Mouse (Mus musculus) neural tube, embryonic 15.5 days (tissue): ENCODE data around the gene Cd79a. TPM values are rescaled to one million over a fixed set of nuclear protein-coding genes. Genes with fewer than 3 reads are reported as not detected.
"Not testable (repeated sequence)": the region's sequence is repeated elsewhere in the genome, so short reads cannot be mapped to it uniquely, and the experiment has no call there.

ENCODE experiments used
- ATAC-seq: fragments of 200-750 bp; cut with Nextera tagmentation; 2 replicates; pipeline ENCODE4 v1.8.0; 2017; ENCODE audit warnings: mild to moderate bottlenecking, moderate TSS enrichment, moderate library complexity; ENCODE audit not compliant: low FRiP score
- H3K27ac ChIP-seq: fragments of 300-500 bp; sonication (generic); replicated peaks from 2 replicates; pipeline ENCODE4 v1.5.1; 2015; ENCODE audit warnings: mild to moderate bottlenecking, inconsistent platforms
- H3K27me3 ChIP-seq: fragments of 300-500 bp; sonication (generic); replicated peaks from 2 replicates; pipeline ENCODE4 v1.6.1; 2015; ENCODE audit warnings: inconsistent platforms
- H3K36me3 ChIP-seq: fragments of 300-500 bp; sonication (generic); 2 replicates; pipeline ENCODE4 v1.6.1; 2015; ENCODE audit warnings: inconsistent platforms
- H3K4me1 ChIP-seq: fragments of 300-500 bp; sonication (generic); 2 replicates; pipeline ENCODE4 v1.6.1; 2015; ENCODE audit warnings: inconsistent platforms
- H3K4me2 ChIP-seq: fragments of 300-500 bp; sonication (generic); 2 replicates; pipeline ENCODE4 v1.6.1; 2015; ENCODE audit warnings: inconsistent platforms, mild to moderate bottlenecking, moderate library complexity
- H3K4me3 ChIP-seq: fragments of 300-500 bp; sonication (generic); replicated peaks from 2 replicates; pipeline ENCODE4 v1.5.1; 2015; ENCODE audit warnings: mild to moderate bottlenecking, inconsistent platforms
- H3K9ac ChIP-seq: fragments of 300-500 bp; sonication (generic); replicated peaks from 2 replicates; pipeline ENCODE4 v1.6.1; 2015; ENCODE audit warnings: mild to moderate bottlenecking, inconsistent platforms
- H3K9me3 ChIP-seq: fragments of 300-500 bp; sonication (generic); replicated peaks from 2 replicates; pipeline ENCODE4 v1.6.1; 2016; ENCODE audit warnings: inconsistent platforms
- WGBS: fragments of 180-500 bp; shearing (Covaris S2); methylation state at CpG from one replicate; pipeline ENCODE4 v1.1.7; 2015; ENCODE audit warnings: mixed read lengths; 5-methylcytosine and 5-hydroxymethylcytosine counted together
- polyA plus RNA-seq: library from polyadenylated mRNA; unstranded; fragments of >200 nt; fragmentation: Nextera tagmentation; extraction: Ambion mirVana; gene quantifications from 2 replicates; pipeline ENCODE4 v1.2.1, GENCODE M21; 2015

Gene Cd79a
- polyA plus RNA-seq, 1 experiment from 2014 or later, result 0.35 TPM

DNA sequence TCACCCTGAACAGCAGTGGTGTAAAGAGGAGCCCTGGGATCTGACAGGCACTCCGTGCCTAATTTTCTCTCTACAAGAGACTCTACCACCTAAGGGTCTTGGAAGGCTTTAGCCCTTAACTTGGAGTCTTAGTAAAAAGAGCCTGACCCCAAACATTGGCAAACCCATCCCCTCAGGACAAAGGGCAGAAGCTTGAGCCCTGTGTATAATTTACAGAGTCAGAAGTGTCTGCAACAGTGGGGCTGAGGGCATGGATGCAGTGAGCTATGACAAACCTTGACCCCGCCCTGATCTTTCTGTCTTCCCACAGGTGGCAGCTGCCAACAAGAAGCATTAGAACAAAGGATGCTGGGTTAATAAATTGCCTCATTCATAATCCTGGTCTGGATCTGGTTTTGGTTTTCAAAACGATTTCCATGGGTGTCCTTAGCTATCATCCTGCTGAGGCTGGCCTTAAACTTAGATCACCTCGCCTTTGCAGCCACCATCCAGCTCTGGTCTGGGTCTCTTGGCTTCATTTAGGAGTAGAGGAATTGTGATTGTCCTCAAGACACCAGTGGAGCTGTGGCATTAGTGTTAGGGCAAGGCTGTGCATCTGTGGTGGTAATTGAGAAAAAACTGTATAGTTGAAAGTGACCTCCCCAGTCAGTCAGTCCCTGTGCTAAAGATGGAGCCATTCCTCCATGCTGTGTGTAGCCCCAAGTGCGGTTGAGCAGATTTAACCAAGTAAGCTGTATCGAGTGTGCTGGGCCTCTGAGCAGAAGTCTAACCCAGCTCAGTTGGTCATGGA lies 7.6 kb upstream of the Cd79a start:
- ATAC-seq, result peak; percentile 3; the same call in 1 of the 2 replicates
- Histone ChIP-seq H3K27me3 (no peaks in the 10 kb centered on the region), H3K9ac (no peak overlapping the region), H3K36me3 (peaks cover 48% of the 10 kb centered on the region), H3K4me2 (no peak overlapping the region), H3K4me3 (no peak overlapping the region), H3K27ac (no peak overlapping the region), H3K4me1 (peaks cover 32% of the 10 kb centered on the region), H3K9me3 (no peaks in the 10 kb centered on the region)
- 83% methylated on average over 6 of the region's 6 CpGs for WGBS

GRCm38 (mm10) chr7:24890281-24891216 lies 6.6 kb upstream of the Cd79a start:
- H3K27me3 ChIP-seq, result no peaks in the 10 kb centered on the region
- H3K4me2 ChIP-seq, result no peak overlapping the region
- WGBS, result 29% methylated on average over 10 of the region's 10 CpGs
- peaks cover 27% of the 10 kb centered on the region for H3K4me1 ChIP-seq
- no peak overlapping the region for H3K27ac ChIP-seq
- no peak overlapping the region for H3K9ac ChIP-seq
- peak; percentile 60 for ATAC-seq
- H3K4me3 ChIP-seq, result no peak overlapping the region
- H3K36me3 ChIP-seq, result peaks cover 48% of the 10 kb centered on the region
- H3K9me3 ChIP-seq, result no peaks in the 10 kb centered on the region

DNA sequence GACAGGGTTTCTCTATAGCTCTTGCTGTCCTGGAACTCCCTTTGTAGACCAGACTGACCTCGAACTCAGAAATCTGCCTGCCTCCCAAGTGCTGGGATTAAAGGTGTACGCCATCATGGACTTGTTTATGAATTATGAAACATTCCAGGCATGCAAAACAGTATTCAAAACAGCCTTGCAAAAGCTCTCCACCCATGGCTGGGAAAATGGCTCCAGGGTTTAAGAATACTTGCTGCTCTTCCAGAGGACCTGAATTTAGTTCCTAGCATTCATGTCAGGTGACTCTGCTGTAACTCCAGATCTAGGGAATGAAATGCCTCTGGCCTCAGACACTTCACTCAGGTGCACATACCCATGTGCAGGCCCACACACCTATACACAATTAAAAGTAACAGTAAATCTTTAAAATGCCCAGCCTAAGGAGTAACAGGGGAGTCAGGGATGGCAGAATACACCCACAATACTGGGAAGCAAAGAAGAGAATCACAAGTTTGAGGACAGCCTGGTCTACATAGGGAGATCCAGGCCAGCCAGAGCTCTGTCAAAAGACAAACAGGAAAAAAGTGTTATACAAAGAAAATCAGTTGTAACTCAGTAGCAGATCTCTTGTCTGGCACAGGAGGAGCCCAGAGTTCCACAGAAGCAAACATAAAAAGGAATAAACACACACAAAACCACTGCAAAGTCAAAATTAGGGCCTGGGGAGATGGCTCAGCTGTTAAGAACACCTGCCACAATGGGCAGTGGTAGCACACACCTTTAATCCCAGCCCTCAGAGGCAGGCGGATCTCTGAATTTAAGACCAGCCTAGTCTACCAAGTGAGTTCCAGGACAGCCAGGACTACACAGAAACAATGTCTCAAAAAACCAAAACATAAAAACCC lies 5.7 kb upstream of the Cd79a start:
- no peak overlapping the region for H3K9ac ChIP-seq
- no peak for ATAC-seq
- H3K9me3 ChIP-seq, result no peaks in the 10 kb centered on the region
- H3K4me3 ChIP-seq, result no peak overlapping the region
- H3K27ac ChIP-seq, result no peak overlapping the region
- WGBS, result 75% methylated on average over 3 of the region's 3 CpGs
- H3K36me3 ChIP-seq, result peaks cover 43% of the 10 kb centered on the region
- peaks cover 18% of the 10 kb centered on the region for H3K4me1 ChIP-seq
- no peaks in the 10 kb centered on the region for H3K27me3 ChIP-seq
- H3K4me2 ChIP-seq, result no peak overlapping the region

DNA sequence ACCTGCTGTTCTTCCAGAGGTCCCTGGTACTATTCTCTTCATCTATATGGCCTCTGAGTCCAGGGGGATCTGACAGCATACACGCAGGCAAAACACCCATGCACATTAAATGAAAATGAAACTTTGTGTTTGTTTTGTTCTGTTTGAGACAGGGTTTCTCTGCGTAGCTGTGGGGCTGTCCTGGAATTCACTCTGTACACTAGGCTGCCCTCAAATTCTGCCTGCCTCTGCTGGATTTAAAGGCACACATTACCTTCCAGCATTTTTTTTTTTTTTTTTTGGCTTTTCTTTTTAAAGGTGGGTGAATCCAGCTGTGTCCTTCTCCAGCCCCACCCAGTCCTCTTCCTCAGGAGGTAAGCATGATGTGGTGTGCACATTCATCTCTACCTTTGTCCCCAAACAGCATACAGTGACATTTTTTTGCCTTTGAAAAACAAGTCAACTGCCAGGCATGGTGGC lies 5.0 kb upstream of the Cd79a start:
- Histone ChIP-seq H3K27me3 (no peaks in the 10 kb centered on the region), H3K4me3 (no peak overlapping the region), H3K27ac (no peak overlapping the region), H3K9me3 (no peaks in the 10 kb centered on the region), H3K36me3 (peaks cover 37% of the 10 kb centered on the region), H3K4me1 (peaks cover 11% of the 10 kb centered on the region), H3K4me2 (no peak overlapping the region), H3K9ac (no peak overlapping the region)
- no peak for ATAC-seq
- WGBS, result 67% methylated on average over 2 of the region's 2 CpGs

DNA sequence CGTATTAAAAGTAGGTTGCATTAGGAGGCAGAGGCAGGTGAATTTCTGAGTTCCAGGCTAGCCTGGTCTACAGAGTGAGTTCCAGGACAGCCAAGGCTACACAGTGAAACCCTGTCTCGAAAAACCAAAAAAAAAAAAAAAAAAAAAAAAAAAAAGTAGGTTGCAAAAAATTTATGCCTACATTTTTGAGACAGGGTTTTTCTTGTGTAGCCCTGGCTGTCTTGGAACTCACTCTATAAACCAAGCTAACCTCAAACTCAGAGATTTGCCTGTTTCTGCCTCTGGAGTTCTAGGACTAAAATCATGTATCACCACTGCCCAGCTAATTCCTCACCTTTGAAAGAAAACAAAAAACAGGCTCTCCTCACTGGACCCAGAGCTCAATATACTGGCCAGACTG lies 1.4 kb upstream of the Cd79a start:
- not testable (repeated sequence) for H3K36me3 ChIP-seq, H3K27ac ChIP-seq, ATAC-seq, H3K9me3 ChIP-seq, H3K4me2 ChIP-seq, H3K9ac ChIP-seq, H3K4me3 ChIP-seq, H3K27me3 ChIP-seq, H3K4me1 ChIP-seq
- WGBS, result 82% methylated on average over 2 of the region's 2 CpGs

GRCm38 (mm10) chr7:24896269-24896668 lies 912 bp upstream of the Cd79a start:
- H3K9ac ChIP-seq, result no peak overlapping the region
- H3K36me3 ChIP-seq, result no peaks in the 10 kb centered on the region
- 69% methylated on average over 8 of the region's 8 CpGs for WGBS
- H3K4me1 ChIP-seq, result no peaks in the 10 kb centered on the region
- no peak for ATAC-seq
- H3K9me3 ChIP-seq, result no peaks in the 10 kb centered on the region
- no peak overlapping the region for H3K27ac ChIP-seq
- H3K4me2 ChIP-seq, result no peak overlapping the region
- no peaks in the 10 kb centered on the region for H3K27me3 ChIP-seq
- no peak overlapping the region for H3K4me3 ChIP-seq

DNA sequence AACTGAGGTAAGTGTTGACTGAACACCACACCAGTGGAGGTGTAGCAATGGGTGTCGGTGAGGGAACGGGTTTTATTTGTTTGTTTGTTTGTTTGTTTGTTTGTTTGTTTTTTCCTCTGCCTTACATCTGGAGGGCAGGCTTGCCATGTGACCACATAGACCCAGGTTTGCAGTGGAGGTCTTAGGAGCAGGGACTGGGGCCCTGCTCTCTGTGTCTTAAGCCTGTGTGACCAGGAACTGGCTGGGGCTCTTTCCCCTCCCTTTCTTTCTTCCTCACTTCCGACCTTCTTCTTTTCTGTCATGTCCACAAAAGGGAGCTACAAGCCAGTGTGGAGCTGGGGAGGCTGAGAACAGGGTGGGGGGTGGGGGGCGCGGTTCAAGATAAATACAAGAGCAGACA lies 778 bp downstream of the Cd79a start:
- 78% methylated on average over 5 of the region's 5 CpGs for WGBS
- ATAC-seq, result no peak
- peaks cover 4% of the 10 kb centered on the region; the same call in 1 of the 2 replicates for H3K4me1 ChIP-seq
- no peak overlapping the region for H3K4me3 ChIP-seq
- no peaks in the 10 kb centered on the region for H3K9me3 ChIP-seq
- H3K4me2 ChIP-seq, result no peak overlapping the region
- H3K27me3 ChIP-seq, result no peaks in the 10 kb centered on the region
- H3K9ac ChIP-seq, result no peak overlapping the region
- no peaks in the 10 kb centered on the region for H3K36me3 ChIP-seq
- H3K27ac ChIP-seq, result no peak overlapping the region

DNA sequence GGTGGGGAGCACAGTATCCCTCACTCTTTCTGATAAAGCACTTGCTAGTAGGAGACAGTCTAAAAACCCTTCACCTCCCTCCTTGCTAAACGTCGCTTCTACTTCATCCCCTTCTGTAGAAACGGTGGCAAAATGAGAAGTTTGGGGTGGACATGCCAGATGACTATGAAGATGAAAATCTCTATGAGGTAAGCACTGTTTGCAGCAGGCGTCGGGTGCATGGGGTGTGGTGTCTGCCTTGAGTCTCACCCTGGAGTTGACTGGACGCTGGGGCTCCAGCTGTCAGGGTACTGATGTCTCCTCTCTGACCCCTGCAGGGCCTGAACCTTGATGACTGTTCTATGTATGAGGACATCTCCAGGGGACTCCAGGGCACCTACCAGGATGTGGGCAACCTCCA lies 3.9 kb downstream of the Cd79a start:
- H3K9me3 ChIP-seq, result no peaks in the 10 kb centered on the region
- no peak overlapping the region for H3K9ac ChIP-seq
- H3K27ac ChIP-seq, result no peak overlapping the region
- peaks cover 29% of the 10 kb centered on the region for H3K4me1 ChIP-seq
- no peaks in the 10 kb centered on the region for H3K36me3 ChIP-seq
- 79% methylated on average over 6 of the region's 6 CpGs for WGBS
- no peak for ATAC-seq
- H3K27me3 ChIP-seq, result no peaks in the 10 kb centered on the region
- H3K4me2 ChIP-seq, result no peak overlapping the region
- H3K4me3 ChIP-seq, result no peak overlapping the region

- no peak overlapping the region for H3K4me3 ChIP-seq
- H3K27ac ChIP-seq, result 0 out of 2 replicates have a peak overlapping the region, but pooled peaks have one; percentile 69
- peaks cover 36% of the 10 kb centered on the region for H3K4me1 ChIP-seq
- H3K4me2 ChIP-seq, result no peak overlapping the region
- no peak overlapping the region for H3K9ac ChIP-seq
- no peaks in the 10 kb centered on the region for H3K27me3 ChIP-seq
- H3K36me3 ChIP-seq, result no peaks in the 10 kb centered on the region
- no peak for ATAC-seq
- WGBS, result 65% methylated on average over 1 of the region's 1 CpGs
- H3K9me3 ChIP-seq, result no peaks in the 10 kb centered on the region
Observed at GRCm38 (mm10) chr7:24901842-24902241, 4.7 kb downstream of the Cd79a start.

DNA sequence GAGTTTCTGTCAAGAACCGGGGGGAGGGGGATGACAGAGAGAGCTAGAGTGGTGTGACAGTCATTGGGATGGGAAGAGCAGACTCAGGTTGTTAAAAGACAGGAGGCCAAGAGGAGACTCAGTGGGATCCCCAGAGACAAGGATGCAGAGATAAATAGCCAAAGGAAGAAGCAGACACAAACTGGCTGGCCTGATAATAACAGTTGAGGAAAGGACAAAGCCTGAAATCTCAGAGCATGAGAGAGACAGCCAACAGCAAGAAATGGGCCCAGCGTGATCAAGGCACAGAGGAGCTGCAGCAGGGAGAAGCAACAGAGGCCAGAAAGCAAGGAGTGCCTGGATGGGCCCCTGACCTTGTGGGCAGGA lies 5.1 kb downstream of the Cd79a start:
- H3K9ac ChIP-seq, result peak overlapping the region; percentile 65; the same call in 1 of the 2 replicates
- no peaks in the 10 kb centered on the region for H3K27me3 ChIP-seq
- H3K27ac ChIP-seq, result peak overlapping the region; percentile 69; the same call in 1 of the 2 replicates
- peak overlapping the region; percentile 77 for H3K4me2 ChIP-seq
- ATAC-seq, result no peak
- H3K4me1 ChIP-seq, result peaks cover 40% of the 10 kb centered on the region
- no peaks in the 10 kb centered on the region for H3K36me3 ChIP-seq
- H3K4me3 ChIP-seq, result peak overlapping the region; percentile 61
- H3K9me3 ChIP-seq, result no peaks in the 10 kb centered on the region
- WGBS, result 68% methylated on average over 2 of the region's 2 CpGs
